Mouse (Mus musculus) brain, adult 2 months (tissue): ENCODE data around the gene Mb.
A peak's percentile ranks its signal among the peaks of the same experiment; 100 is the strongest.

Experiments used
- DNase-seq: peaks from one replicate; pipeline ENCODE4 v3.0.0; 2011; ENCODE audit warnings: low read depth, low spot score

Gene Mb

GRCm38 (mm10) chr15:77027675-77028074, 22.8 kb downstream of the Mb start:
- no peak for DNase-seq

- no peak for DNase-seq
Measured at GRCm38 (mm10) chr15:77027117-77027516, 23.4 kb downstream of the Mb start.

GRCm38 (mm10) chr15:77025884-77026583, 24.4 kb downstream of the Mb start:
- no peak for DNase-seq

DNA sequence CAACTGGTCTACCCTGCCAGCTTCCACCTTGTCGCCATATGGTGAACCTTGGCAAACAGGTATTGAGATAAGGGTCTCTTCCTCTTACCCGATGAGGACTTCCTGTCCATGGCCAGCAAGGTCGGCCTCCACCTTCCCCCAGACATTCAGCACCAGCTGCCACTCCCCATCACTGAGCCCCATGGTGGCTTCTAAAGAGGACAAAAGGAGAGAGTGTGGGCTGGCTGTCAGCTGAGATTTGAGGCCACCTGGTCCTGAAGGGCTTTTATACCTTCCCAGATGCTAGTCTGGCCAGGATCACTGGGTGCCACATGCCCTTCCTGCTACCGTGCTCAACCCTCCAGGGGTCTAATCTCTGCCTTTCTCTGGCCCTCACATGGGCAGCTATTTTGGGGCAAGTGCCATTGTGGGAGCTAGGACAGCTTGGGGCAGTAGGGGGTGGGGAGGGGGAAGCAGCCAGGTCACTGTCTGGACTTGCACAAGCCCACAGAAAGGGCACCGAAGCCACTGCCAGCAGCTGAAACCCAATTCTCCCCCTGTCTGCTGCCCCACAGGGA, 28.0 kb downstream of the Mb start:
- peak; percentile 82 for DNase-seq

- no peak for DNase-seq
Measured at GRCm38 (mm10) chr15:77021851-77022250, 28.6 kb downstream of the Mb start.

DNA sequence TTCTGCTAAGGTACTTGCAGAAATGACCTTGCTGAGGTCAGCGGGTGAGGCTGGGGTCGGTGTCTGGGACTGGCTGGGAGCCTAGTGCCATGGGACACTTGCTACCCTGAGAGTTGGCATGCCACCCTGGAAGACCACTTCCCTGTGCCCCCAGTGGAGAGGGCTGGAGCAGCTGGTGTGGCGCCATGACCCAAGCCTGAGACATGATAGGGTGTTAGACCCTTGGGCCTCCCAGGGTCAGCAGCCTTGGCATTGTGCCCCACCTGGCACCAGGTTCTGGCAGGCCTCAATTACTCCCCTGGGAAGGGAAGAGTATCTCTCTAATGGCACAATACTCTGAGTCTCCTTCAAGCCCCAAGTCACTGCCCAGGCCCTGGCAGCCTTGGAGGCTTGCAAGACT, 29.4 kb downstream of the Mb start:
- DNase-seq = no peak

DNA sequence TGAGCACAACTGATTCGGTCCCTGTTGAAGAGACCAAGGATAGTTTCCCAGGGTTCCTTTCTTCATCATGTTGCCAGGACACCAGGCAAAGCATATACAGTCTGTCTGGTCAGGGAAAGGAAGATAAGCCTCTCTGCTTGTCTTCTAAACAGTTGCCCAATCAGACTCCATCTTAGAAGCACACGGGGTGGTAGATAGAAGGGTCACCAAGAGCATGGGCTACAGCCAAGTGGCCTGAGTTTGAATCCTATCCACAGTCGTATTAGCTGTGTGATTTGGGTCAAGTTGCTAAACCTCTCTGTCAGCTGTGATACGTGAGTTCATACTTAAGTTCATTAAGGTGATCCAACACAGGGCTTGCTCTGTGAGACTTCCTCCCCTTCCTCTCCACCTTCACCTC, 30.3 kb downstream of the Mb start:
- no peak for DNase-seq

- no peak for DNase-seq
Measured at GRCm38 (mm10) chr15:77019533-77019932, 30.9 kb downstream of the Mb start.

GRCm38 (mm10) chr15:77018740-77019340, 31.6 kb downstream of the Mb start:
- peak; percentile 76 for DNase-seq

- no peak for DNase-seq
Measured at GRCm38 (mm10) chr15:77017897-77018296, 32.6 kb downstream of the Mb start.

- no peak for DNase-seq
Measured at GRCm38 (mm10) chr15:77016509-77016908, 34.0 kb downstream of the Mb start.

GRCm38 (mm10) chr15:77014985-77015384, 35.5 kb downstream of the Mb start:
- no peak for DNase-seq

GRCm38 (mm10) chr15:77014431-77014830, 36.0 kb downstream of the Mb start:
- no peak for DNase-seq

DNA sequence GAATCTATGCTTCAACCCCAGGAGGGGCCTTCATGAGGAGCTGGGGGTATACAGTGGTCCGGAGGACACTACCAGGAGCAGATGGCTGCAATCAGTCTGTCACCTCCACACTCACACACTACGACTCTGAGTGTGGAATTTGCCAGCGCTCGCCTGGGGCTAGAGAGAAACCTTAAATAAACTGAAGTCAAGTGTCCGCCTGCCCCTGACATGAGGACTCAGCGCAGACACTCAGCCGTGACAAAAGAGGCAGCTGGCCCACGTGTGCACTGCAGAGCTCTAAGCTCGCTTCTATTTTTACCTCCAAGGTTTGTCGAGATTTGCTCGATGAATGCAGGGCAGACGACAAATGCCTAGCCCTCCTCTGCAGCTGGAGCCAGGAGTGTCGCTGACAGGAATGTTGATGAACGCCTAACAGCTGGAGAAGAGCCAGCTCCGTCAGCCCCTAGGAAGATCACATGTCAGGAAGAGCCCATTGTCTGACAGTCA, 36.7 kb downstream of the Mb start:
- peak; percentile 85 for DNase-seq

GRCm38 (mm10) chr15:77008851-77009250, 41.6 kb downstream of the Mb start:
- DNase-seq = no peak

- peak; percentile 84 for DNase-seq
Measured at GRCm38 (mm10) chr15:77003868-77004215, 46.6 kb downstream of the Mb start.

DNA sequence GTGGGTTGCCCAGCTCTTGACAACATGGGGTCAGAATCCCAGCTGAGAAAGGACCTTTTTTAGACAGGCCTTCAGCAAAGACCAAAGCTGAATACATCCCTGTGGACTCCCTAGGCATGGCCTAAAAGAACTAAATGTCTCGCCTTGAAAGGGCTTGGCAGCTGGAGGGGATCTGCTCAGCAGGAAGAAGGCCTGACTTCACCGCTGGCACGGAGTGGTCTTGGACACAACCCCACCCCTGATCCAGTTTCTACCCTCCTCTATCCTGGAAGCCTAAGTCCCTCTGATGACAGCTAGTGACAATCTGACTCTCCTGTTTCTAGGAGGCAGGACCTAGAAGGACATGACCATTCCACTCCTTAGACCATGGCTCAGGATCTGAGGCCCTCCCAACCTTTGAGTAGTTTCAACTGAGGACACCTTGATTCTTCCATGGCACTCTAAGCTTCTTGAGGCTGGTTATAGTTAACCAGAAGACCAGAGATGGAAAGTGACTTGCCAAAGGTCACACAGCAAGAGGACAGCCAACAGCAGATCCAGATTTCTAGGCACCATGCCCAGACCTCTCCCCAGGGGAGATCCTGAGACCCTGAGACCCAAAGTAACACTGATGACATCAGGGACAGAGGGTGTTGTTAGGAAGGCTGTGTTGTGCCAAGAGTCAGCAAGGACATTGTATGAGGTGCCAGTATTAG, 47.1 kb downstream of the Mb start:
- no peak for DNase-seq

GRCm38 (mm10) chr15:76998878-76999588, 51.4 kb downstream of the Mb start:
- DNase-seq = peak; percentile 84

DNA sequence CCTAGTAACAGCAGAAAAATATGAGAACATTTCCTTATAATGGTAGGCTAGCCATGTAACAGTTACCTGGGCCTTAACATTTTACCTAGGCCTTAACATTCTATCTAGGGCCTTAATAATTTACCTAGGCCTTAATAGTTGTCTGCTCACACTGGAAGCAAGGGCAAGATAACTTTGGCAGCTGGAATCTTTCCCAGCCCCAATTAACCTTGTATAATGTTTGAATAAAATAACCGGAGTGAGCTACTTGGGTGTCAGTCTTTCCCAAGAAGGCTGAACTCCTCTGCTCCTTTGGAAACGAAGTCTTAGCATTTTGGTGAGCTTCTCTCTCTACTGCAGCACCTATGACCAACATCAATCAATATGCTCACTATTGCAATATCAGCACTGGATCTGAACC, 52.4 kb downstream of the Mb start:
- DNase-seq = no peak

- DNase-seq = peak; percentile 74
Measured at GRCm38 (mm10) chr15:76994413-76994812, 56.1 kb downstream of the Mb start.

DNA sequence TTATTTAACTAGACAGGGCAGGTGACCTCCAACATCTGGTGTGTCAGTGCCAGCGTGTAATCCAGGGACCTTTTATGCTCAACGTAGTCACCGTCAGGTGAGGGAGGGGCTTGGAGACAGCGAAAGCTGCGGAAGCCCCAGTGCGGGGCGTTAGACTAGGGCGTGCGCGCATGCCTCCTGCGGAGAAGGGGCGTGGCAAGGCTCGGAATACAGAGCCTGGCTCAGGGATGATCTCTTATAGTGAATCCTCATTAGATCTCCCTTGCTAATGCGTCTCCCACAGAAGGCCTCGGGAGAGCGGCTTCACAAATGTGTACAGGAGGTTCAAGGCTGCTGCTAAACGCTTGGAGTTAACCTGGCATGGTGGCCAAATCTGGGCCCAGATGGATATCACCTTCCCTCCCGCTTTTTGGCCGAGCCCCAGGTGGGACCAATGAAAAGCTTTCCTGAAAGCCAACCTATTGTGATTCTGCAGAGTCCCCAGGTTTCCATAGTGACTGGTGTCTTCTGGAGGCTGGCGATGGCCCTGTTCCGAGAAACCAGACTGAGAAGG, 62.9 kb downstream of the Mb start:
- DNase-seq = peak; percentile 79

DNA sequence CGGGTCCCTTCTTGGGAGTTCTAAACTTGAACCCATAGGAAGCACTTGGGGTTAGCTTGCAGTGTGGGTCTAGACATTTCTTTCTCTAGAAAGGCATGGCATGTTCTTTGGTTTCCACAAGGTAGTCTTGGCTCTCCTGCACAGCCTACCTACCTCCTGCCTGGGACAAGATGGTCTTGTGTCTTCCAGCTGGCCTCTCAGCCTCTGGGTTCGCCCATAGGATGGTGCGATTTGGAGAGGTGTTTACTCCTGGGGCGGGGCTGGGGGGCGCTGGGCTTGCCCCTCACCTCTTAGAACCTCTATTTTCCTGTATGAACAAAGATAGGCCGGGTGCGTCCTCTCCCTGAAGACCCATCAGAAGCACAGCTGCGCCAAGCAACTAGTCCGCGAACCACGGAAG, 63.3 kb downstream of the Mb start:
- no peak for DNase-seq
